Mouse (Mus musculus) kidney, embryonic 14.5 days (tissue): ENCODE results near the gene Btbd19. TPM values are rescaled to one million over a fixed set of nuclear protein-coding genes. Genes with fewer than 3 reads are reported as not detected.

Experiments
- ATAC-seq: fragments of 200-750 bp; cut with Nextera tagmentation; 2 replicates; pipeline ENCODE4 v1.8.0; 2017; ENCODE audit warnings: moderate number of reproducible peaks, mild to moderate bottlenecking, moderate TSS enrichment, moderate library complexity; ENCODE audit not compliant: low FRiP score, low TSS enrichment
- H3K27ac ChIP-seq: fragments of 300-500 bp; sonication (generic); 2 replicates; pipeline ENCODE4 v1.5.1; 2014; ENCODE audit warnings: low read depth, mild to moderate bottlenecking, low read length, moderate library complexity, mixed read lengths
- H3K27me3 ChIP-seq: fragments of 300-500 bp; sonication (generic); 2 replicates; pipeline ENCODE4 v1.6.1; 2014; ENCODE audit warnings: mild to moderate bottlenecking, low read length; ENCODE audit not compliant: control insufficient read depth, insufficient read depth
- H3K36me3 ChIP-seq: fragments of 300-500 bp; sonication (generic); 2 replicates; pipeline ENCODE4 v1.6.1; 2014; ENCODE audit warnings: low read length, mixed read lengths; ENCODE audit not compliant: control insufficient read depth, insufficient read depth
- H3K4me1 ChIP-seq: fragments of 300-500 bp; sonication (generic); 2 replicates; pipeline ENCODE4 v1.6.1; 2014; ENCODE audit warnings: low read length, mixed read lengths; ENCODE audit not compliant: control insufficient read depth, insufficient read depth
- H3K4me2 ChIP-seq: fragments of 300-500 bp; sonication (generic); replicated peaks from 2 replicates; pipeline ENCODE4 v1.6.1; 2014; ENCODE audit warnings: low read depth, mild to moderate bottlenecking, low read length
- H3K4me3 ChIP-seq: fragments of 300-500 bp; sonication (generic); 2 replicates; pipeline ENCODE4 v1.5.1; 2014; ENCODE audit warnings: mild to moderate bottlenecking, low read length
- H3K9ac ChIP-seq: fragments of 300-500 bp; sonication (generic); 2 replicates; pipeline ENCODE4 v1.6.1; 2014; ENCODE audit warnings: low read depth, mild to moderate bottlenecking, low read length, moderate library complexity
- H3K9me3 ChIP-seq: fragments of 300-500 bp; sonication (generic); 2 replicates; pipeline ENCODE4 v1.6.1; 2016; ENCODE audit warnings: low read length; ENCODE audit not compliant: control insufficient read depth
- WGBS: fragments of 180-500 bp; shearing (Covaris S2); extraction: QIAGEN DNeasy Blood & Tissue Kit; methylation state at CpG from one replicate; pipeline ENCODE4 v1.1.7; 2014; 5-methylcytosine and 5-hydroxymethylcytosine counted together
- polyA plus RNA-seq: library from polyadenylated mRNA; unstranded; fragments of >200 nt; fragmentation: Nextera tagmentation; extraction: Ambion mirVana; gene quantifications from 2 replicates; pipeline ENCODE4 v1.2.1, GENCODE M21; 2014

The Btbd19 gene
- polyA plus RNA-seq, 1 experiment from 2014 or later = 6.2 TPM

DNA sequence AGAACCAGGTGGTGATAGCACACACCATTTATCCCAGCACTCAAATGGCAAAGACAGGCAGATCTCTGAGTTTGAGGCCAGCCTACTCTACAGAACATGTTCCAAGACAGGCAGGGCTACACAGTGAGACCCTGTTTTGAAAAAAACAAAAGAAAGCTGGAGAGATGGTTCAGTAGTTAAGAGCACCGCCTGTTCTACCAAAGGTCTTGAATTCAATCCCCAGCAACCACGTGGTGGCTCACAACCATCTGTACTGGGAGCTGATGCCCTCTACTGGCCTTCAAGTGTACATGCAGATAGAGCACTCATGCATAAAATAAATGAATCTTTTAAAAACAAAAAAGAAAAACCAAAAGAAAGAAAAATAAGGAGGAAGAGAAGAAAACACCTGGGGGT is 13.7 kb upstream of the Btbd19 start:
- Histone ChIP-seq H3K4me3 (no peak overlapping the region), H3K27ac (no peak overlapping the region), H3K4me2 (no peak overlapping the region), H3K4me1 (peaks cover 5% of the 10 kb centered on the region; the same call in 1 of the 2 replicates), H3K9me3 (no peaks in the 10 kb centered on the region), H3K9ac (no peak overlapping the region), H3K27me3 (no peaks in the 10 kb centered on the region), H3K36me3 (no peaks in the 10 kb centered on the region)
- WGBS = 3% methylated on average over 2 of the region's 2 CpGs
- ATAC-seq = no peak

DNA sequence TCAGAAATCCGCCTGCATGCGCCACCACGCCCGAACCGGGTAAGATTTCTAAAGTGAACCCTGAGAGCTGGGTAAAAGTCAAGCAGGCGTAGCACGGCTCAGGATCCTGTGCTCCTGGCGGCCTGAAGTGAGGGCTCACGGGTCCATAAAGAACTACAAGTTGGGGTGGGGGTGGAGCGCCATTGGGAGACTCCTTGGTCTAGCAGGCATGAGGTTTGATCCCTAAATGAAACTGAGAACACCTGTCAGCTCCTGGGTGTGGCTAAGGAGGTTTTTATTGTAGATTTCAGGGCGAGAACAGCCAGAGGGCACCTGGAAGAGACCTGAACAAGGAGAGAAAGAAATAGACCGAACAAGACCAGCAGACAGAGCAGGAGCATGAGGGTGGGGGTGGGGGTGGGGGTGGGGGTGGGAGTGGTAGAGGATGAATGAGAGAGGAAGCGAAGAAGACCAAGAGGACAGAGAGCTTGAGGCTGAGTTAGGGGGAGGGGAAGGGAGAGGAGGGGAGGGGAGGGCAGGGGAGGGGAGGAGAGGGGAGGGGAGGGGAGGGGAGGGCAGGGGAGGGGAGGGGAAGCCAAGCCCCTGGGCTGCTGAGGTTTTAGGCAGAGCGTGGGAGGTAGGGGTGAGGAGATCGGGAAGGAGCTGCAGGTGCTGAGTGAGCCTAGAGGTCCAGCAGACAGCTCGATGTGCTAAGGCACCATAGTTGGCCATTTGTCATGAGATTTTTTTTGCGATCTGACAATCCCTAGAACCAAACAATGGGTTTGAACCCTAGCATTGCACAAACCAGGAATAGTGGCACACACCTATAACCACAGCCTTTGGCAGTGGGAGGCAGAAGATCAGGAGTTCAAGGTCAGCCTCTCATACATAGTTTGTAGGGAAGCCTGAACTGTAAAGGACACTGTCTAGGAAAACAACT is 13.0 kb upstream of the Btbd19 start:
- H3K9me3 ChIP-seq = no peaks in the 10 kb centered on the region
- H3K4me3 ChIP-seq = no peak overlapping the region
- H3K4me1 ChIP-seq = peaks cover 7% of the 10 kb centered on the region; the same call in 1 of the 2 replicates
- no peak overlapping the region for H3K4me2 ChIP-seq
- ATAC-seq = no peak
- H3K27me3 ChIP-seq = no peaks in the 10 kb centered on the region
- no peak overlapping the region for H3K9ac ChIP-seq
- H3K36me3 ChIP-seq = no peaks in the 10 kb centered on the region
- 56% methylated on average over 16 of the region's 17 CpGs for WGBS
- no peak overlapping the region for H3K27ac ChIP-seq

DNA sequence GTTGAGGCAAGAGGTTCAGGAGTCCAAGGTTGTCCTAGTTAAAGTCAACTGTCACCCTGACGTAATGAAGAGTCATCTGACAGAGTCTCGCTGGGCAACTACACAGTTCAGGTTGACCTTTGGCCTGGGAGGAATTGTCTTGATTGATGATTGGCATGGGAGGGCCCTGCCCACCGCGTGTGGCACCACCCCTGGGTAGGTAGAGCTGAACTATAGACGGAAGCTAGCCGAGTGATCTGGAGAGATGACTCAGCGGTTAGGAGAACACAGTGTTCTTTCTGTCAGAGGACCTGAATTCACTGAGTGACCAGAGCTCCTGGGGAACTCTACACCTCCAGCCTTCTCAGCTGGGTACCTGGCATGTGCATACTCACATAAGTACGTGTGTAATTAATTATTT is 10.5 kb upstream of the Btbd19 start:
- Histone ChIP-seq H3K4me3 (no peak overlapping the region), H3K4me1 (peaks cover 9% of the 10 kb centered on the region; the same call in 1 of the 2 replicates), H3K9ac (no peak overlapping the region), H3K4me2 (no peak overlapping the region), H3K27me3 (peaks cover 14% of the 10 kb centered on the region), H3K9me3 (no peaks in the 10 kb centered on the region), H3K36me3 (no peaks in the 10 kb centered on the region), H3K27ac (no peak overlapping the region)
- no peak for ATAC-seq
- WGBS = 31% methylated on average over 8 of the region's 8 CpGs

GRCm38 (mm10) chr4:117134601-117134995 is 9.1 kb upstream of the Btbd19 start:
- 39% methylated on average over 2 of the region's 2 CpGs for WGBS
- H3K36me3 ChIP-seq = 0 out of 2 replicates have a peak, but pooled peaks cover 3% of the 10 kb centered on the region
- H3K4me2 ChIP-seq = no peak overlapping the region
- peaks cover 9% of the 10 kb centered on the region; the same call in 1 of the 2 replicates for H3K4me1 ChIP-seq
- no peak for ATAC-seq
- H3K9me3 ChIP-seq = no peaks in the 10 kb centered on the region
- H3K9ac ChIP-seq = no peak overlapping the region
- H3K27ac ChIP-seq = no peak overlapping the region
- H3K27me3 ChIP-seq = peaks cover 14% of the 10 kb centered on the region
- no peak overlapping the region for H3K4me3 ChIP-seq

- H3K27ac ChIP-seq = no peak within 1 kb of the TSS
- WGBS = 2% methylated on average over 46 of the region's 48 CpGs
- H3K4me1 ChIP-seq = peaks cover 9% of the 10 kb centered on the region; the same call in 1 of the 2 replicates
- peak within 1 kb of the TSS; percentile 74 for H3K9ac ChIP-seq
- H3K9me3 ChIP-seq = no peaks in the 10 kb centered on the region
- H3K4me2 ChIP-seq = peak within 1 kb of the TSS; percentile 92
- H3K27me3 ChIP-seq = peaks cover 14% of the 10 kb centered on the region
- peak within 1 kb of the TSS; percentile 71 for H3K4me3 ChIP-seq
- peaks cover 3% of the 10 kb centered on the region; the same call in 1 of the 2 replicates for H3K36me3 ChIP-seq
- ATAC-seq = peak; percentile 90
These were observed 8.5 kb upstream of the Btbd19 start, which contains the start of gene Plk3 for GRCm38 (mm10) chr4:117133817-117134600. Gene Plk3 (minus strand): TSS chr4:117133963.

DNA sequence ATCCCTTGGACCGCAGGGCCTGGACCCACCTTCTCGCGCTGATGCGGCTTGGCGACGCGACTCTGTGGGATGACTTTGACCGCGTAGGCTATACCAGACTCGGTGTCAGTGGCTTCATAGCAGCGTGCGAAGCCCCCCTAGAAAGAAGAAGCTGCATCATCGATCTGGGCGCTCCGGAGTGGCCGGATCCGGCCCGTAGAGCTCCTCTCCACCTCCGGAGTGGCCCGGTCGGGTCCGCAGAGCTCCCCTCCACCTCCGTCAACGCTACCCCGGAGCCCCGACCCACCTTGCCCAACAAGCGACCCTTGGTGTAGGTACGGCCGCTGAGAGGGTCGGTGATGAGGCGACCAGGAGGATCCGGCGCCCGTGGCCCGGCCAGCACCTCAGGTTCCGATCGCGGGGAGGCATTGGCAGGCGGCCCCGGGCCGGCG is 7.9 kb upstream of the Btbd19 start:
- Histone ChIP-seq H3K36me3 (peaks cover 3% of the 10 kb centered on the region; the same call in 1 of the 2 replicates), H3K4me1 (peaks cover 9% of the 10 kb centered on the region; the same call in 1 of the 2 replicates), H3K9ac (peak overlapping the region; percentile 74), H3K9me3 (no peaks in the 10 kb centered on the region), H3K27ac (no peak overlapping the region), H3K4me3 (peak overlapping the region; percentile 71), H3K27me3 (peaks cover 14% of the 10 kb centered on the region), H3K4me2 (peak overlapping the region; percentile 92)
- WGBS = under 1% methylated on average over 42 of the region's 42 CpGs
- ATAC-seq = peak; percentile 56

- no peak overlapping the region for H3K27ac ChIP-seq
- WGBS = 20% methylated on average over 11 of the region's 11 CpGs
- peak overlapping the region; percentile 74; the same call in 1 of the 2 replicates for H3K9ac ChIP-seq
- peak overlapping the region; percentile 71 for H3K4me3 ChIP-seq
- H3K4me2 ChIP-seq = peak overlapping the region; percentile 92
- ATAC-seq = no peak
- H3K27me3 ChIP-seq = peaks cover 14% of the 10 kb centered on the region
- H3K4me1 ChIP-seq = peaks cover 9% of the 10 kb centered on the region; the same call in 1 of the 2 replicates
- H3K36me3 ChIP-seq = peaks cover 3% of the 10 kb centered on the region; the same call in 1 of the 2 replicates
- no peaks in the 10 kb centered on the region for H3K9me3 ChIP-seq
These were observed 7.2 kb upstream of the Btbd19 start for GRCm38 (mm10) chr4:117132794-117133143.

DNA sequence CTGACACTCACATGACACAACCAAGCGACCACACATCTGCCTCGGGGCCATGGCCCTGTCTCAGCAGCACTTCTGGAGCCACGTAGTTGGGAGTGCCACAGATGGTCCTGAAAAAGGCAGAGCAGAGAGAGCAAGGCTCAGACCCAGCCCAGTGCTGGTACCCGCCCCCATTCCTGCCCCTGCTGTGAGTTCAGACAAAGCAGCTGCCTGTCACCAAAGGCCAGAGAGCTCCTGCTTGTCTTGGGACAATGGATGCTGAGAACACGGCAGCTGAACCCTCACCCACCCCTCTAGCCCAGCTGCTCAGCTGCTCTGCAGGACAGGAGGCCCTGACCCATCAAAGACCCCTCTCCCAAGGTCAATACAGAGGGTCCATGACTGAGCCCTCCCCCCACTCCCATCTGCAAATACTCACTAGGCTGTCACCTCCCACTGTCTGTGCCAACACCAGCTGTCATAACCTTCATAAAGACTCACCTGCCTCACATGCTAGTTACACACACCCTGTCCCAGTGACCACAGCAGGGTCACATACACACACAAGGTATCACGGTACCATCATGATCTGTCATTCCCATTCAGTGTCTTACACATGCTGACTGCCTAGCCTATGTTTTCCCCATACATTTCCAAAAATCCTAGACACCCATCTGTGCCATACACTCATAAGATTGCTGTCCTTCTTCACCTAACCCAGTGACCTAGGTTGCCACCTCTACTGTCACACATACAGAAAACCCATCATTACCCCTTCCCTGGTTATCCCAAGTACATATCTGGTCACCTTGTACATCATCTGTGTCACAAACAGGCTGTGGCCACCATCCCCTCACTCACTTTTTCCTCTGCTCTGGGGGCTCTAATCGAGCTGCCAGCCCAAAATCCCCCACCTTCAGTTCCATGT is 6.6 kb upstream of the Btbd19 start:
- peaks cover 3% of the 10 kb centered on the region; the same call in 1 of the 2 replicates for H3K36me3 ChIP-seq
- peak overlapping the region; percentile 92 for H3K4me2 ChIP-seq
- H3K9ac ChIP-seq = peak overlapping the region; percentile 74; the same call in 1 of the 2 replicates
- no peaks in the 10 kb centered on the region for H3K9me3 ChIP-seq
- H3K27ac ChIP-seq = no peak overlapping the region
- peaks cover 14% of the 10 kb centered on the region for H3K27me3 ChIP-seq
- no peak for ATAC-seq
- 32% methylated on average over 7 of the region's 7 CpGs for WGBS
- peaks cover 9% of the 10 kb centered on the region; the same call in 1 of the 2 replicates for H3K4me1 ChIP-seq
- H3K4me3 ChIP-seq = peak overlapping the region; percentile 71; the same call in 1 of the 2 replicates
